Comparison of ENCODE assay signal across 8 mouse cellular contexts in the genomic region with DNA sequence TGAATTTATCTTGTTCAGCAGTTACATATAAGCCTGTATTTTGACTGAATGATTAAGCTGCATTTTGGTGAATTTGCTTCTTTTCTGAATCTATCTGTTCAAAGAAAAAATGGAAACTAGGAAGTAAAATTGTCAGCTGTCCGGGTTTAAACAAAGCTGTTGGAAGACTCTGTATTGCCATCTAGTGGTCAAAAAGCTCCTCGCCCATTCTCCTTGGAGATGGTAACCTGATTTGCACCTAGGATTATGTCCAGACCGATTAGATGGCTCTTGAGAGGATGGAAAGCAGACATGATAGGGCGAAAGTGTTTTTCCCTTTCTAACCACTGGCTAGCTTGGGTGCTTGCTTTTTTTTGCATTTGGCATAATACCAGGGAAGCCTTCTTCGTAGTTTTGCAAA. TPM values are rescaled to one million over a fixed set of nuclear protein-coding genes. Genes with fewer than 3 reads are reported as not detected.
DNase-seq lines count a peak whose midpoint lies in the region; ATAC-seq and TF ChIP-seq lines count a peak whose summit lies in the region.

No protein-coding gene starts in this region.

- H3K4me1 ChIP-seq in forebrain, embryonic 13.5 days, result no peaks in the 10 kb centered on the region

- DNase-seq in urinary bladder, postnatal 25 days (ENCODE audit: low spot score), result peak; percentile 21
- no peak for DNase-seq in urinary bladder, postnatal 4 days (ENCODE audit: low spot score in 2 of 2)
- DNase-seq in brain, embryonic 14.5 days (ENCODE audit: low read depth), result peak; percentile 82
- peak; percentile 44 for DNase-seq in induced T-regulatory cell, adult 2 months (ENCODE audit: low read depth)
- DNase-seq in left cerebral cortex, postnatal 4 days, result peak; percentile 37
- peak; percentile 47 for DNase-seq in retina, adult 2 months (ENCODE audit: low read depth, low spot score)
- no peak for DNase-seq in spleen, adult 12 weeks (ENCODE audit: low spot score)

- no peak overlapping the region for H3K27ac ChIP-seq in forebrain, embryonic 13.5 days

- 0 out of 2 replicates have a peak, but pooled peaks have one; percentile 62 for ATAC-seq in forebrain, embryonic 13.5 days

- TF ChIP-seq CTCF in brain, embryonic 14.5 days (IDR thresholded peaks at IDR 0.05; ENCODE audit: borderline replicate concordance, extremely low read depth, insufficient read depth, insufficient read length), result peak; percentile 65; the same call in 1 of the 2 replicates

- no peak for TF ChIP-seq POLR2A in brain, embryonic 14.5 days (IDR thresholded peaks at IDR 0.05; ENCODE audit: borderline replicate concordance, extremely low read depth, insufficient read depth, insufficient read length, poor library complexity, severe bottlenecking)

- no peaks in the 10 kb centered on the region for H3K9me3 ChIP-seq in forebrain, embryonic 13.5 days (replicated peaks)

- no peak overlapping the region for H3K9ac ChIP-seq in forebrain, embryonic 13.5 days

- no peaks in the 10 kb centered on the region for H3K36me3 ChIP-seq in forebrain, embryonic 13.5 days (ENCODE audit: poor library complexity, severe bottlenecking)

- H3K27me3 ChIP-seq in forebrain, embryonic 13.5 days, result no peaks in the 10 kb centered on the region

- no peak overlapping the region for H3K4me3 ChIP-seq in forebrain, embryonic 13.5 days

- H3K4me2 ChIP-seq in forebrain, embryonic 13.5 days, result no peak overlapping the region

- WGBS in forebrain, embryonic 13.5 days, result 31% methylated on average over 5 of the region's 5 CpGs

- intact Hi-C loops in left cerebral cortex, postnatal 4 days (cut with DNase I), result loop anchor here (5.0 kb wide), 1 partner anchor 185 kb away; no protein-coding TSS in a partner anchor

RNA-seq across cellular contexts. Expression of a gene that starts 19.1 kb away (rescaled TPM):
- 0.93 and 1.2 TPM in 2 replicates for polyA plus RNA-seq in brain, embryonic 14.5 days (2012; rRNA removed)
- 0.29 and 0.39 TPM in 2 replicates for polyA plus RNA-seq in forebrain, embryonic 13.5 days (2015; fragmentation: Nextera tagmentation; extraction: Ambion mirVana)
- 1 to 10 TPM; 1.5 to 1.8 TPM for total RNA-seq in left cerebral cortex, postnatal 4 days (2021)

Comparison
In these comparisons a context has a peak if more than half of its experiments do, and no peak if none do; other contexts are left out.
1. DNase-seq: peak in urinary bladder, postnatal 25 days (single experiment), brain, embryonic 14.5 days (single experiment), induced T-regulatory cell, adult 2 months (single experiment), left cerebral cortex, postnatal 4 days (single experiment) and retina, adult 2 months (single experiment); none in urinary bladder, postnatal 4 days (0 of 2) and spleen, adult 12 weeks (single experiment).